Mouse (Mus musculus) heart, embryonic 10.5 days (tissue): ENCODE data around the gene B3galt1. TPM values are rescaled to one million over a fixed set of nuclear protein-coding genes. Genes with fewer than 3 reads are reported as not detected.

Experiments
- DNase-seq: peaks from one replicate; pipeline ENCODE4 v3.0.0-alpha.2; 2017; ENCODE audit warnings: low spot score
- H3K27ac ChIP-seq: fragments of 300-500 bp; sonication (generic); 2 replicates; pipeline ENCODE4 v1.5.1; 2016; ENCODE audit warnings: mild to moderate bottlenecking
- H3K27me3 ChIP-seq: fragments of 300-500 bp; sonication (generic); 2 replicates; pipeline ENCODE4 v1.6.1; 2016; ENCODE audit warnings: mild to moderate bottlenecking; ENCODE audit not compliant: poor library complexity, insufficient read depth, severe bottlenecking
- H3K36me3 ChIP-seq: fragments of 300-500 bp; sonication (generic); 2 replicates; pipeline ENCODE4 v1.6.1; 2016; ENCODE audit warnings: mild to moderate bottlenecking, moderate library complexity
- H3K4me1 ChIP-seq: fragments of 300-500 bp; sonication (generic); 2 replicates; pipeline ENCODE4 v1.6.1; 2016; ENCODE audit warnings: mild to moderate bottlenecking
- H3K4me3 ChIP-seq: fragments of 300-500 bp; sonication (generic); 2 replicates; pipeline ENCODE4 v1.5.1; 2016; ENCODE audit warnings: mild to moderate bottlenecking, moderate library complexity
- H3K9me3 ChIP-seq: fragments of 300-500 bp; sonication (generic); 2 replicates; pipeline ENCODE4 v1.6.1; 2016; ENCODE audit warnings: mild to moderate bottlenecking, moderate library complexity
- WGBS: fragments of 180-500 bp; shearing (Covaris S2); methylation state at CpG from one replicate; pipeline ENCODE4 v1.1.7; 2016; 5-methylcytosine and 5-hydroxymethylcytosine counted together
- polyA plus RNA-seq: library from polyadenylated mRNA; unstranded; fragments of >200 nt; fragmentation: Nextera tagmentation; extraction: Ambion mirVana; gene quantifications from 2 replicates; pipeline ENCODE4 v1.2.1, GENCODE M21; 2016

The B3galt1 gene
- polyA plus RNA-seq, 1 experiment from 2014 or later, result 4.7 TPM

DNA sequence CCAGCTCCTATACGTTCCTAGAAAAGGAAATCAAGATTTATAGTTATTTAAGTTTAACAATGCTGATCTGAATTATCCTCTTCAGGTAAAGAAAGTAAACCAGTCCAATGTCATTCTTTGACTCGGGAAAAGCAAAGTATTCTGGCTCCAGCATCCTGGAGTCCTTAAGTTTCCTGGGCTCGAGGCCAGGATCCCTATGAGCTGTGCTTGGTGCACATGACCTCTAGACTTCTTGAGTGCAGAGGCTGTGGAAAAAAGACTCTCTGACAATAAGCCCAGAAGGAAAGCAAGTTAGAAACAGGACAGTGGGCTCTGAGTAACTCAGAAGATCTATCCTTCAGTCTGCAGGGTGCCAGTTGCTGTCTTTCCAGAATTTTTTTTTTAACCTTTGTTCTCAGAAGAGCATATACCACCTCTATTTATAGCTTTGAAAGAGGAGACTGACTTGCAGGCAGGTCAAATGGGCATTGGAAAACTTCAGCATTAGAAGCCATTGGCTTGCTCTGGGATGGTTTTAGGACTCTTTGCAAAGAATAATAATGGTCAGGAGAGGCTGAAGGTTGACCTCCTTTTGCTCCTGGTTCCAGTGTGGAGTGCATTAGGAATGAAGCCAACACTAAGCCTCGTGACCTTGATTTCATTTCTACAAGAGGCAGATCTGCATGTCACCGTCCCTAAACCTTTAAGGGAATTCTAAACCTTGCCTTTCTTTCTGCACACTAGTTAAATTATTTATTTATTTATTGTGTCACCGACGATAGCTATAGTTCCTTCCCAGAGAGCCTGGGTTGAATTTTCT lies 26.4 kb downstream of the B3galt1 start:
- Histone ChIP-seq H3K27me3 (no peaks in the 10 kb centered on the region), H3K4me3 (no peak overlapping the region), H3K4me1 (peaks cover 7% of the 10 kb centered on the region; the same call in 1 of the 2 replicates), H3K36me3 (no peaks in the 10 kb centered on the region), H3K27ac (no peak overlapping the region), H3K9me3 (no peaks in the 10 kb centered on the region)
- DNase-seq, result no peak
- 78% methylated on average over 7 of the region's 7 CpGs for WGBS

GRCm38 (mm10) chr2:67622902-67623301 lies 57.2 kb downstream of the B3galt1 start:
- Histone ChIP-seq H3K4me1 (peaks cover 7% of the 10 kb centered on the region), H3K4me3 (no peak overlapping the region), H3K27ac (no peak overlapping the region), H3K36me3 (no peaks in the 10 kb centered on the region), H3K9me3 (no peaks in the 10 kb centered on the region), H3K27me3 (no peaks in the 10 kb centered on the region)
- DNase-seq, result no peak

GRCm38 (mm10) chr2:67627667-67628066 lies 62.0 kb downstream of the B3galt1 start:
- Histone ChIP-seq H3K27ac (peak overlapping the region; percentile 80; the same call in 1 of the 2 replicates), H3K9me3 (no peaks in the 10 kb centered on the region), H3K36me3 (no peaks in the 10 kb centered on the region), H3K4me3 (no peak overlapping the region), H3K27me3 (no peaks in the 10 kb centered on the region), H3K4me1 (peaks cover 13% of the 10 kb centered on the region)
- no peak for DNase-seq
- WGBS, result 29% methylated on average over 3 of the region's 3 CpGs

- Histone ChIP-seq H3K27me3 (no peaks in the 10 kb centered on the region), H3K27ac (peak overlapping the region; percentile 80), H3K4me1 (peaks cover 13% of the 10 kb centered on the region), H3K4me3 (peak overlapping the region; percentile 24; the same call in 1 of the 2 replicates), H3K9me3 (no peaks in the 10 kb centered on the region), H3K36me3 (no peaks in the 10 kb centered on the region)
- no peak for DNase-seq
- 28% methylated on average over 3 of the region's 3 CpGs for WGBS
Measured at GRCm38 (mm10) chr2:67628289-67628688, 62.6 kb downstream of the B3galt1 start.

- Histone ChIP-seq H3K9me3 (no peaks in the 10 kb centered on the region), H3K4me1 (no peaks in the 10 kb centered on the region), H3K27ac (no peak overlapping the region), H3K4me3 (no peak overlapping the region), H3K36me3 (no peaks in the 10 kb centered on the region), H3K27me3 (no peaks in the 10 kb centered on the region)
- DNase-seq, result no peak
- WGBS, result 72% methylated on average over 3 of the region's 3 CpGs
Measured at GRCm38 (mm10) chr2:67654847-67655246, 89.2 kb downstream of the B3galt1 start.

- Histone ChIP-seq H3K27me3 (no peaks in the 10 kb centered on the region), H3K4me1 (no peaks in the 10 kb centered on the region), H3K27ac (no peak overlapping the region), H3K9me3 (no peaks in the 10 kb centered on the region), H3K36me3 (no peaks in the 10 kb centered on the region), H3K4me3 (no peak overlapping the region)
- WGBS, result 65% methylated on average over 4 of the region's 4 CpGs
- DNase-seq, result no peak
Measured at GRCm38 (mm10) chr2:67657372-67657771, 91.7 kb downstream of the B3galt1 start.

GRCm38 (mm10) chr2:67658091-67658490 lies 92.4 kb downstream of the B3galt1 start:
- Histone ChIP-seq H3K4me3 (no peak overlapping the region), H3K4me1 (no peaks in the 10 kb centered on the region), H3K9me3 (no peaks in the 10 kb centered on the region), H3K27ac (no peak overlapping the region), H3K27me3 (no peaks in the 10 kb centered on the region), H3K36me3 (no peaks in the 10 kb centered on the region)
- DNase-seq, result no peak
- WGBS, result 87% methylated on average over 1 of the region's 1 CpGs

DNA sequence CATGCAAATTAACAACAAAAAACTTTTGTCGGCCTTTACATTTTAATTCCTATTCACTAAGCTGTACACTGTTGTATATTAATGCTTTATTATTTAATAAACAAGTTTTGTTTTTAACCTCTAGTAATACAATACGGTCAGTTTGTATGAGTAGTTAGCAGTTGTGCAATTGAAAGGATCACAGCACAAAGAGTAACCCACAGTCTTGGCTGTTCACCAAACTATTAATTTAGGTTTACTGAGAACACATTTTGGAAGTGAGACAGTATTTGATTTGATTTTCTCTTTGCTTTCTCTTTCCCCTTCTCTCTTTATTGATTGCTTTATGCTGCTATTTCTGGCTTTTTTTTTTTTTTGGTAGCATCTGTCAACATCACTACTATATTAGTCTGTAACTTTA lies 106.0 kb downstream of the B3galt1 start:
- Histone ChIP-seq H3K4me1 (no peaks in the 10 kb centered on the region), H3K9me3 (no peaks in the 10 kb centered on the region), H3K36me3 (no peaks in the 10 kb centered on the region), H3K4me3 (no peak overlapping the region), H3K27ac (no peak overlapping the region), H3K27me3 (no peaks in the 10 kb centered on the region)
- DNase-seq, result no peak
- 90% methylated on average over 2 of the region's 2 CpGs for WGBS

DNA sequence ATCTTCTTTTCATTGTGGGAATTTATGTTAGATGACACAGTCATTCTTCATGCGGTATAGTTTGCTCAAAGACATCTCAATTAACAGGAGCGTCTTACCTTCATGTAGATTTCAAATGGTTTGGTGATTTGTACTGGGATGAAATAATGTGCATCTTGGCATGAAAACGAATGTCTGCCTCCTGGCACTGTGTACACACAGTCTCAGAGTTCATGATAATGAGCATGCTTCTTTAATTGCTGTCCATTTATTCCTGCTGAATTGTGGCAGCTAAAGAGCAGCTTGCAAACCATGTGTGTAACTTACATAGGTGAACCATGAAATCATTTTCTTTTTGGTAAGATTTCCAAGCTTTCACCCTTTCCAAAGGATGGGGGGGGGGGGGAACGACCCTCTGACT lies 112.0 kb downstream of the B3galt1 start:
- no peak overlapping the region for H3K27ac ChIP-seq
- no peak overlapping the region for H3K4me3 ChIP-seq
- 83% methylated on average over 4 of the region's 4 CpGs for WGBS
- no peaks in the 10 kb centered on the region for H3K4me1 ChIP-seq
- no peak for DNase-seq
- no peaks in the 10 kb centered on the region for H3K27me3 ChIP-seq
- H3K36me3 ChIP-seq, result no peaks in the 10 kb centered on the region
- H3K9me3 ChIP-seq, result no peaks in the 10 kb centered on the region

GRCm38 (mm10) chr2:67724249-67724648 lies 158.6 kb downstream of the B3galt1 start:
- H3K4me1 ChIP-seq, result no peaks in the 10 kb centered on the region
- H3K27ac ChIP-seq, result no peak overlapping the region
- no peaks in the 10 kb centered on the region for H3K36me3 ChIP-seq
- H3K4me3 ChIP-seq, result no peak overlapping the region
- no peaks in the 10 kb centered on the region for H3K27me3 ChIP-seq
- no peaks in the 10 kb centered on the region for H3K9me3 ChIP-seq
- WGBS, result 83% methylated on average over 5 of the region's 5 CpGs
- DNase-seq, result no peak

DNA sequence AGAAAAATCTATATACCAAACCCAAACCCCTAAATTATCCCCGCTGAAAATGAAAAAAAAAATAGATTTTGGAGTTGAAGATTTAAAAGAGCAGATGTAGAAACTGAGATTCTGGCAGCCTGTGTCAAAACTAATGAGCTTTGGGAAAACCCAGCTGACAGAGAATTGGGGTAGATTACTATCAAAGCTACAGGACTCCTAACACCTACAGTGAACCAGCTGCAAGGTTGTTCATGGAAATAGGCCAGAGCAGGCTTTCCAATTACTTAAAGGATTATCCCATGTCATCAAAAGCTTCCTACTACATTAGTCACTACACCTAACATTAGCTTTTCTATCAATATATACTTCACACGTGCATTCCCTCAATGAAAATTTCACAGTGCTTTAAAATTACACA lies 165.1 kb downstream of the B3galt1 start:
- Histone ChIP-seq H3K27ac (no peak overlapping the region), H3K9me3 (no peaks in the 10 kb centered on the region), H3K27me3 (no peaks in the 10 kb centered on the region), H3K4me3 (no peak overlapping the region), H3K4me1 (no peaks in the 10 kb centered on the region), H3K36me3 (no peaks in the 10 kb centered on the region)
- no peak for DNase-seq
- 83% methylated on average over 2 of the region's 2 CpGs for WGBS

DNA sequence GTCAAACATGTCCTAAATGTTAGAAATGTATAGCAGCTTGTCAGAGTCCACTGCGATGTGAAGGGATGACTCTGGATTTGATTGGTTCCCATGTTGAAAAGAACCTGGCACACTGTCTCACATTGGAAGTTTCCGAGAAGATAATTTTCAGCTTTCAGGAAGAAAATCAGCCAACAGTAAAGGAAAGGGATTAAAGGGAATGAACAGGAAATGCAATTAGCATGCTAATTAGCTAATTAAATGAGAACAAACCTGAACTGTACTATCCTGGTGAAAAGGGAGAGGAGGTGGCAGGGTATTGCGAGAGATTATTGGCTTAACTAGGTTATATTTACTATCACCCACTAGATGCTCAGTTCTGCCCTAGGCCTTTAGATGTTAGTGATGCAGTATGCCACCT lies 185.9 kb downstream of the B3galt1 start:
- no peaks in the 10 kb centered on the region for H3K9me3 ChIP-seq
- no peak for DNase-seq
- WGBS, result 85% methylated on average over 3 of the region's 3 CpGs
- no peak overlapping the region for H3K27ac ChIP-seq
- no peaks in the 10 kb centered on the region for H3K36me3 ChIP-seq
- H3K4me3 ChIP-seq, result no peak overlapping the region
- no peaks in the 10 kb centered on the region for H3K27me3 ChIP-seq
- H3K4me1 ChIP-seq, result no peaks in the 10 kb centered on the region

DNA sequence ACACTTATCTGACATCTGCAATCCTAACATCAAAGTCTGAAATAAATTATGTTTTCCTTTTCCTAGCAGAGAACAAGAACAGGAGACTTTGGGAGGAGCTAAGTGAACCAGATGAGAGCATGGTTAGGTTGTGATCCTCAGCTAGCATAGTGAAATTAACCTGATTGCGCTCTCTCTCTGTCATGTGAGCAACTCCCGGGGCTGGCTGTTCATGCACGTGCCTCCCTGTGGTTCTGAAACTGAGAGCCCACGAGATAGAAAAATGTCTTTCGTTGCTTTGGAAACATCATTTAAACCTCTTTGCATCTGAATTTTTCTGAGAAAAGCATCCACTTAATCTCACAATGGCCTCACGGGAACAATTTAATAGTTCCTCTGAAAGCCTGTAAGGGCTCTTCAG lies 190.8 kb downstream of the B3galt1 start:
- DNase-seq, result no peak
- no peaks in the 10 kb centered on the region for H3K27me3 ChIP-seq
- 76% methylated on average over 6 of the region's 6 CpGs for WGBS
- H3K4me1 ChIP-seq, result no peaks in the 10 kb centered on the region
- no peak overlapping the region for H3K27ac ChIP-seq
- H3K36me3 ChIP-seq, result no peaks in the 10 kb centered on the region
- no peak overlapping the region for H3K4me3 ChIP-seq
- no peaks in the 10 kb centered on the region for H3K9me3 ChIP-seq

- Histone ChIP-seq H3K27ac (no peak overlapping the region), H3K4me1 (no peaks in the 10 kb centered on the region), H3K9me3 (no peaks in the 10 kb centered on the region), H3K4me3 (no peak overlapping the region), H3K36me3 (no peaks in the 10 kb centered on the region), H3K27me3 (no peaks in the 10 kb centered on the region)
- 76% methylated on average over 3 of the region's 3 CpGs for WGBS
- DNase-seq, result no peak
Measured at GRCm38 (mm10) chr2:67787536-67787935, 221.9 kb downstream of the B3galt1 start.
